In the genomic region with DNA sequence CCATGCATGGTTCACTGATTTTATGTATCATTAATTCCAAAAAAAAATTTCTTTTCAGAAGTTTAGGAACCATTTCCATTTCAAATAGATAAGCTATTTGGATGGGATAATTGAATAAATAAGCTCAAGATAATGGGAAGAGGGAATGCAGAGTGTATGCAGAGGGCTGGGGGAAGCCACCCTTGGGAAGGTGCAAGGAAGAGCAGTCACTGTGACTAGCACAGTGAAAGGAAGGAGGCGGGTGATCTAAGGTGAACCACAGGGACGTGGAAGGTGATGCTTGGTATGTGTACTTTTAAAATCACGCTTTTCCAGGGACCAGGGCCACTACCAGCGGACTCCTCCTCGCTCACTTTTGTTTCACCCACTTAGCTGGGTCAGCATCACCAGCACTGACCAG, we compare ENCODE assay signal across 18 mouse cellular contexts.
DNase-seq lines count a peak whose midpoint lies in the region; ATAC-seq lines count a peak whose summit lies in the region.
"Had no signal": no experiment of that assay in that cellular context is flagged by ENCODE, and none has a peak within 500 bp of the region (broad histone marks: within the 10 kb centered on the region; RNA-seq: fewer than 3 reads in every experiment).

No protein-coding gene starts in this region.

- no peaks in the 10 kb centered on the region for H3K36me3 ChIP-seq in heart, embryonic 13.5 days
- H3K36me3 ChIP-seq in hindbrain, embryonic 11.5 days (ENCODE audit: control insufficient read depth, insufficient read depth, low read length) = no peaks in the 10 kb centered on the region
- H3K36me3 ChIP-seq in hindbrain, embryonic 13.5 days = no peaks in the 10 kb centered on the region
- no peaks in the 10 kb centered on the region for H3K36me3 ChIP-seq in midbrain, embryonic 14.5 days (ENCODE audit: control insufficient read depth, insufficient read depth, low read length)
- H3K36me3 ChIP-seq in midbrain, embryonic 16.5 days (ENCODE audit: control insufficient read depth, insufficient read depth, low read length) = no peaks in the 10 kb centered on the region
- H3K36me3 ChIP-seq: limb, embryonic 15.5 days had no signal

- H3K9ac ChIP-seq in heart, embryonic 13.5 days = no peak overlapping the region
- no peak overlapping the region for H3K9ac ChIP-seq in hindbrain, embryonic 11.5 days (ENCODE audit: low read depth, low read length)
- no peak overlapping the region for H3K9ac ChIP-seq in hindbrain, embryonic 13.5 days
- no peak overlapping the region for H3K9ac ChIP-seq in midbrain, embryonic 14.5 days (replicated peaks; ENCODE audit: low read length)
- H3K9ac ChIP-seq in midbrain, embryonic 16.5 days (ENCODE audit: low read depth, low read length) = no peak overlapping the region
- H3K9ac ChIP-seq: forebrain, postnatal 0 days; limb, embryonic 15.5 days; liver, embryonic 14.5 days; lung, embryonic 14.5 days had no signal

- no peaks in the 10 kb centered on the region for H3K9me3 ChIP-seq in heart, embryonic 13.5 days
- H3K9me3 ChIP-seq in hindbrain, embryonic 11.5 days (ENCODE audit: control insufficient read depth, low read length) = no peaks in the 10 kb centered on the region
- no peaks in the 10 kb centered on the region for H3K9me3 ChIP-seq in hindbrain, embryonic 13.5 days
- no peaks in the 10 kb centered on the region for H3K9me3 ChIP-seq in midbrain, embryonic 14.5 days (ENCODE audit: control insufficient read depth, low read length)
- H3K9me3 ChIP-seq in midbrain, embryonic 16.5 days (replicated peaks; ENCODE audit: control insufficient read depth, low read length, poor library complexity, severe bottlenecking) = no peaks in the 10 kb centered on the region
- H3K9me3 ChIP-seq: limb, embryonic 15.5 days had no signal

- ATAC-seq in heart, embryonic 13.5 days (ENCODE audit: extremely low read depth, insufficient number of reproducible peaks, low FRiP score, low TSS enrichment) = no peak
- ATAC-seq in hindbrain, embryonic 11.5 days (ENCODE audit: low FRiP score) = peak; percentile 29; the same call in 1 of the 2 replicates
- no peak; the same call in 1 of the 2 replicates for ATAC-seq in hindbrain, embryonic 13.5 days (ENCODE audit: low FRiP score)
- ATAC-seq in midbrain, embryonic 14.5 days (ENCODE audit: low FRiP score, low TSS enrichment) = 0 out of 2 replicates have a peak, but pooled peaks have one; percentile 3
- no peak for ATAC-seq in midbrain, embryonic 16.5 days

- intact Hi-C loops in heart, postnatal 36 days (cut with DNase I) = no loop called here

- whole genome bisulfite sequencing in heart, embryonic 13.5 days = 83% methylated on average over 5 of the region's 5 CpGs
- whole genome bisulfite sequencing in hindbrain, embryonic 11.5 days = 91% methylated on average over 5 of the region's 5 CpGs
- 91% methylated on average over 5 of the region's 5 CpGs for WGBS in hindbrain, embryonic 13.5 days
- WGBS in midbrain, embryonic 14.5 days = 86% methylated on average over 5 of the region's 5 CpGs
- 84% methylated on average over 5 of the region's 5 CpGs for WGBS in midbrain, embryonic 16.5 days

- H3K27ac ChIP-seq in heart, embryonic 13.5 days (replicated peaks) = peak overlapping the region; percentile 71
- no peak overlapping the region for H3K27ac ChIP-seq in hindbrain, embryonic 11.5 days (ENCODE audit: low read depth, low read length)
- no peak overlapping the region for H3K27ac ChIP-seq in hindbrain, embryonic 13.5 days
- no peak overlapping the region for H3K27ac ChIP-seq in midbrain, embryonic 14.5 days (replicated peaks; ENCODE audit: low read depth, low read length)
- H3K27ac ChIP-seq in midbrain, embryonic 16.5 days (ENCODE audit: low read length) = no peak overlapping the region
- H3K27ac ChIP-seq: limb, embryonic 15.5 days; liver, embryonic 14.5 days had no signal

- H3K4me3 ChIP-seq in heart, embryonic 13.5 days = no peak overlapping the region
- no peak overlapping the region for H3K4me3 ChIP-seq in hindbrain, embryonic 11.5 days (ENCODE audit: low read depth, low read length)
- H3K4me3 ChIP-seq in hindbrain, embryonic 13.5 days = no peak overlapping the region
- no peak overlapping the region for H3K4me3 ChIP-seq in midbrain, embryonic 14.5 days (replicated peaks; ENCODE audit: low read depth, low read length)
- H3K4me3 ChIP-seq in midbrain, embryonic 16.5 days (ENCODE audit: low read depth, low read length) = no peak overlapping the region
- H3K4me3 ChIP-seq: limb, embryonic 15.5 days had no signal

- H3K4me1 ChIP-seq in heart, embryonic 13.5 days = peaks cover 29% of the 10 kb centered on the region
- no peaks in the 10 kb centered on the region for H3K4me1 ChIP-seq in hindbrain, embryonic 11.5 days (replicated peaks; ENCODE audit: control insufficient read depth, insufficient read depth, low read length)
- H3K4me1 ChIP-seq in hindbrain, embryonic 13.5 days (replicated peaks) = peaks cover 7% of the 10 kb centered on the region; the same call in 1 of the 2 replicates
- H3K4me1 ChIP-seq in midbrain, embryonic 14.5 days (ENCODE audit: control insufficient read depth, insufficient read depth, low read length) = 0 out of 2 replicates have a peak, but pooled peaks cover 6% of the 10 kb centered on the region
- H3K4me1 ChIP-seq in midbrain, embryonic 16.5 days (ENCODE audit: control insufficient read depth, insufficient read depth, low read length) = no peaks in the 10 kb centered on the region; the same call in 1 of the 2 replicates
- H3K4me1 ChIP-seq: limb, embryonic 15.5 days had no signal

- H3K4me2 ChIP-seq in heart, embryonic 13.5 days = no peak overlapping the region
- H3K4me2 ChIP-seq in hindbrain, embryonic 11.5 days (replicated peaks; ENCODE audit: low read depth, low read length) = no peak overlapping the region
- H3K4me2 ChIP-seq in hindbrain, embryonic 13.5 days = no peak overlapping the region
- H3K4me2 ChIP-seq in midbrain, embryonic 14.5 days (ENCODE audit: low read length) = no peak overlapping the region
- no peak overlapping the region for H3K4me2 ChIP-seq in midbrain, embryonic 16.5 days (ENCODE audit: low read length)
- H3K4me2 ChIP-seq: limb, embryonic 15.5 days; lung, embryonic 14.5 days had no signal

- DNase-seq in heart, postnatal 36 days = no peak
- no peak for DNase-seq in hindbrain, embryonic 11.5 days (ENCODE audit: low spot score)
- no peak for DNase-seq in midbrain, embryonic 14.5 days
- no peak for DNase-seq in spleen, postnatal 4 days (ENCODE audit: low spot score in 2 of 2)
- DNase-seq: adrenal gland, postnatal 25 days; cerebellum, adult 9-10 months; forebrain, postnatal 0 days; gastrocnemius, postnatal 14 days; heart, adult 11 months; kidney, adult 2 months; layer of hippocampus, adult 9-11 months; lung, embryonic 14.5 days; right cerebral cortex, postnatal 14 days had no signal

- no peaks in the 10 kb centered on the region for H3K27me3 ChIP-seq in heart, embryonic 13.5 days (replicated peaks)
- H3K27me3 ChIP-seq in hindbrain, embryonic 11.5 days (ENCODE audit: control insufficient read depth, insufficient read depth, low read length) = no peaks in the 10 kb centered on the region
- no peaks in the 10 kb centered on the region for H3K27me3 ChIP-seq in hindbrain, embryonic 13.5 days
- H3K27me3 ChIP-seq in midbrain, embryonic 14.5 days (ENCODE audit: control insufficient read depth, insufficient read depth, low read length) = no peaks in the 10 kb centered on the region
- H3K27me3 ChIP-seq in midbrain, embryonic 16.5 days (ENCODE audit: control insufficient read depth, insufficient read depth, low read depth, low read length) = no peaks in the 10 kb centered on the region
- H3K27me3 ChIP-seq: limb, embryonic 15.5 days had no signal

Comparison
In these comparisons a context has a peak if more than half of its experiments do, and no peak if none do; other contexts are left out.
1. ATAC-seq: peak in hindbrain, embryonic 11.5 days (single experiment) and midbrain, embryonic 14.5 days (single experiment); none in heart, embryonic 13.5 days (single experiment), hindbrain, embryonic 13.5 days (single experiment) and midbrain, embryonic 16.5 days (single experiment).